In the genomic region with DNA sequence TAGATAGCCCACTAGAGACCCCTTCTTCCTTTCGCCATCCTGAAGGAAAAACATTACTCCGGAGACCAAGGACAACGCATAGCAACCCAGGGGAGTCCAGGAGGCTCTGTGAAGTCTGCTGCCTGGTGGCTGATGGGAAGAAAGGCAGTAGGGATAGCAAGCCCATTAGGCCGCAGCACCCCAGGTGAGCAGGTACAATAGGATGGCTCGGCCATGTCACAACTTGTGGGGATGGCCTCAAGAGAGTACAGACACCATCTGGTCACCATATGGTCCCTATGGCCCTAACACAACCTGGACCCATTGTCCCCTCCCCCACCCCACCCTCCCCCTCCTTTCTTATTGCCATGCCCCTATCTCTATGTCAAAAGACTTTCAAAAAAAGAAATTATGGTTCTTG, we compare ENCODE assay signal across 9 mouse cellular contexts. TPM values are rescaled to one million over a fixed set of nuclear protein-coding genes. Genes with fewer than 3 reads are reported as not detected.
DNase-seq lines count a peak whose midpoint lies in the region; ATAC-seq and TF ChIP-seq lines count a peak whose summit lies in the region.
"Had no signal": no experiment of that assay in that cellular context is flagged by ENCODE, and none has a peak within 500 bp of the region (broad histone marks: within the 10 kb centered on the region; RNA-seq: fewer than 3 reads in every experiment).

No protein-coding gene starts in this region.

- no peak overlapping the region for H3K9ac ChIP-seq in lung, postnatal 0 days (replicated peaks; ENCODE audit: low read depth)
- H3K9ac ChIP-seq in embryonic facial prominence, embryonic 14.5 days (ENCODE audit: low read depth, low read length): peak overlapping the region; percentile 27
- peak overlapping the region; percentile 25; the same call in 1 of the 2 replicates for H3K9ac ChIP-seq in intestine, embryonic 16.5 days (ENCODE audit: low read depth, low read length)
- no peak overlapping the region for H3K9ac ChIP-seq in stomach, embryonic 15.5 days

- WGBS in lung, postnatal 0 days: 64% methylated on average over 5 of the region's 5 CpGs
- WGBS in embryonic facial prominence, embryonic 14.5 days: 76% methylated on average over 5 of the region's 5 CpGs
- WGBS in intestine, embryonic 16.5 days: 70% methylated on average over 5 of the region's 5 CpGs
- 54% methylated on average over 5 of the region's 5 CpGs for WGBS in stomach, embryonic 15.5 days

- no peaks in the 10 kb centered on the region for H3K9me3 ChIP-seq in lung, postnatal 0 days (ENCODE audit: low read length)
- H3K9me3 ChIP-seq in embryonic facial prominence, embryonic 14.5 days (ENCODE audit: control insufficient read depth, low read length): no peaks in the 10 kb centered on the region
- H3K9me3 ChIP-seq in intestine, embryonic 16.5 days (ENCODE audit: control insufficient read depth, low read length): no peaks in the 10 kb centered on the region
- H3K9me3 ChIP-seq in stomach, embryonic 15.5 days: no peaks in the 10 kb centered on the region

- H3K27ac ChIP-seq in lung, postnatal 0 days (ENCODE audit: low read length): peak overlapping the region; percentile 84
- peak overlapping the region; percentile 77 for H3K27ac ChIP-seq in embryonic facial prominence, embryonic 14.5 days (replicated peaks; ENCODE audit: low read depth, low read length)
- H3K27ac ChIP-seq in intestine, embryonic 16.5 days (ENCODE audit: low read length): peak overlapping the region; percentile 86
- H3K27ac ChIP-seq in stomach, embryonic 15.5 days: peak overlapping the region; percentile 93

- H3K4me3 ChIP-seq in lung, postnatal 0 days (ENCODE audit: low read depth, low read length): 0 out of 2 replicates have a peak overlapping the region, but pooled peaks have one; percentile 17
- H3K4me3 ChIP-seq in embryonic facial prominence, embryonic 14.5 days (ENCODE audit: low read depth, low read length): no peak overlapping the region
- no peak overlapping the region for H3K4me3 ChIP-seq in intestine, embryonic 16.5 days (ENCODE audit: low read length)
- H3K4me3 ChIP-seq in stomach, embryonic 15.5 days (replicated peaks): peak overlapping the region; percentile 4; the same call in 1 of the 2 replicates

- TF ChIP-seq CTCF in lung, postnatal 0 days (IDR thresholded peaks at IDR 0.05): no peak

- H3K4me2 ChIP-seq in lung, postnatal 0 days (replicated peaks; ENCODE audit: low read depth, low read length): peak overlapping the region; percentile 38
- peak overlapping the region; percentile 43 for H3K4me2 ChIP-seq in embryonic facial prominence, embryonic 14.5 days (ENCODE audit: low read depth, low read length)
- peak overlapping the region; percentile 32; the same call in 1 of the 2 replicates for H3K4me2 ChIP-seq in intestine, embryonic 16.5 days (ENCODE audit: low read depth, low read length)
- H3K4me2 ChIP-seq in stomach, embryonic 15.5 days: peak overlapping the region; percentile 47

- H3K36me3 ChIP-seq in lung, postnatal 0 days (ENCODE audit: insufficient read depth, low read length): peaks cover 35% of the 10 kb centered on the region
- peaks cover 54% of the 10 kb centered on the region for H3K36me3 ChIP-seq in embryonic facial prominence, embryonic 14.5 days (ENCODE audit: control insufficient read depth, insufficient read depth, low read length)
- peaks cover 29% of the 10 kb centered on the region for H3K36me3 ChIP-seq in intestine, embryonic 16.5 days (ENCODE audit: control insufficient read depth, insufficient read depth, low read length)
- peaks cover 46% of the 10 kb centered on the region for H3K36me3 ChIP-seq in stomach, embryonic 15.5 days

- peaks cover 20% of the 10 kb centered on the region for H3K4me1 ChIP-seq in lung, postnatal 0 days (ENCODE audit: insufficient read depth, low read depth, low read length)
- H3K4me1 ChIP-seq in embryonic facial prominence, embryonic 14.5 days (ENCODE audit: control insufficient read depth, insufficient read depth, low read length): peaks cover 33% of the 10 kb centered on the region
- H3K4me1 ChIP-seq in intestine, embryonic 16.5 days (ENCODE audit: control insufficient read depth, insufficient read depth, low read length): peaks cover 36% of the 10 kb centered on the region
- peaks cover 42% of the 10 kb centered on the region for H3K4me1 ChIP-seq in stomach, embryonic 15.5 days

- no peak for TF ChIP-seq EP300 in lung, postnatal 0 days (IDR thresholded peaks at IDR 0.05)

- H3K27me3 ChIP-seq in lung, postnatal 0 days (replicated peaks; ENCODE audit: insufficient read depth, low read length): no peaks in the 10 kb centered on the region
- H3K27me3 ChIP-seq in embryonic facial prominence, embryonic 14.5 days (replicated peaks; ENCODE audit: control insufficient read depth, insufficient read depth, low read length): no peaks in the 10 kb centered on the region
- H3K27me3 ChIP-seq in intestine, embryonic 16.5 days (replicated peaks; ENCODE audit: control insufficient read depth, insufficient read depth, low read length): no peaks in the 10 kb centered on the region
- no peaks in the 10 kb centered on the region for H3K27me3 ChIP-seq in stomach, embryonic 15.5 days (replicated peaks)

- no peak for ATAC-seq in lung, postnatal 0 days
- no peak; the same call in 1 of the 2 replicates for ATAC-seq in embryonic facial prominence, embryonic 14.5 days (ENCODE audit: low read depth)
- ATAC-seq in intestine, embryonic 16.5 days: no peak
- ATAC-seq in stomach, embryonic 15.5 days (ENCODE audit: insufficient read depth, low FRiP score, low read depth): no peak

- no peak for DNase-seq in lung, postnatal 0 days (ENCODE audit: low spot score)
- no peak for DNase-seq in lung, postnatal 14 days
- no peak for DNase-seq in embryonic facial prominence, embryonic 14.5 days (ENCODE audit: low spot score)
- no peak for DNase-seq in adrenal gland, postnatal 10 days
- no peak for DNase-seq in layer of hippocampus, adult 18-20 months (ENCODE audit: low spot score in 2 of 2)

RNA-seq across cellular contexts. Expression of gene Smarcd2, which starts 4.9 kb away (rescaled TPM):
- polyA plus RNA-seq in lung, postnatal 0 days (2015; fragmentation: Nextera tagmentation; extraction: Ambion mirVana): 46.9 and 55.5 TPM in 2 replicates
- 87.6 and 102 TPM in 2 replicates for polyA plus RNA-seq in embryonic facial prominence, embryonic 14.5 days (2014; fragmentation: Nextera tagmentation; extraction: Ambion mirVana)
- polyA plus RNA-seq in intestine, embryonic 16.5 days (2015; fragmentation: Nextera tagmentation; extraction: Ambion mirVana): 48.1 and 49.7 TPM in 2 replicates
- polyA plus RNA-seq in stomach, embryonic 15.5 days (2015; fragmentation: Nextera tagmentation; extraction: Ambion mirVana): 70.2 and 78.3 TPM in 2 replicates
- total RNA-seq in adrenal gland, postnatal 10 days (2021): 10 to 100 TPM; 77.9 to 83.2 TPM
- total RNA-seq in layer of hippocampus, adult 18-20 months (2021): 10 to 100 TPM; 23.9 to 26.3 TPM

RNA-seq across cellular contexts. Expression of gene Tcam1, which starts 8.6 kb away (rescaled TPM):
- 0.06 and 0.07 TPM in 2 replicates for polyA plus RNA-seq in lung, postnatal 0 days (2015; fragmentation: Nextera tagmentation; extraction: Ambion mirVana)
- polyA plus RNA-seq in embryonic facial prominence, embryonic 14.5 days (2014; fragmentation: Nextera tagmentation; extraction: Ambion mirVana): 0.24 and 0.74 TPM in 2 replicates
- polyA plus RNA-seq in intestine, embryonic 16.5 days (2015; fragmentation: Nextera tagmentation; extraction: Ambion mirVana): 0.20 and 0.27 TPM in 2 replicates
- polyA plus RNA-seq in stomach, embryonic 15.5 days (2015; fragmentation: Nextera tagmentation; extraction: Ambion mirVana): 0.27 and 0.28 TPM in 2 replicates
- under 1 TPM; 0.15 to 0.33 TPM for total RNA-seq in adrenal gland, postnatal 10 days (2021)
- under 1 TPM; 0.13 to 0.15 TPM for total RNA-seq in layer of hippocampus, adult 18-20 months (2021)
- total RNA-seq: monocyte, adult 5-6 weeks had no signal

RNA-seq across cellular contexts. Expression of gene Psmc5, which starts 11.9 kb away (rescaled TPM):
- polyA plus RNA-seq in lung, postnatal 0 days (2015; fragmentation: Nextera tagmentation; extraction: Ambion mirVana): 150 and 153 TPM in 2 replicates
- 231 and 259 TPM in 2 replicates for polyA plus RNA-seq in embryonic facial prominence, embryonic 14.5 days (2014; fragmentation: Nextera tagmentation; extraction: Ambion mirVana)
- polyA plus RNA-seq in intestine, embryonic 16.5 days (2015; fragmentation: Nextera tagmentation; extraction: Ambion mirVana): 234 and 263 TPM in 2 replicates
- 242 and 266 TPM in 2 replicates for polyA plus RNA-seq in stomach, embryonic 15.5 days (2015; fragmentation: Nextera tagmentation; extraction: Ambion mirVana)
- 100 to 1,000 TPM; 121 to 129 TPM for total RNA-seq in adrenal gland, postnatal 10 days (2021)
- 100 to 1,000 TPM; 189 to 196 TPM for total RNA-seq in layer of hippocampus, adult 18-20 months (2021)

RNA-seq across cellular contexts. Expression of gene Ftsj3, which starts 12.0 kb away (rescaled TPM):
- 18.7 and 19.0 TPM in 2 replicates for polyA plus RNA-seq in lung, postnatal 0 days (2015; fragmentation: Nextera tagmentation; extraction: Ambion mirVana)
- polyA plus RNA-seq in embryonic facial prominence, embryonic 14.5 days (2014; fragmentation: Nextera tagmentation; extraction: Ambion mirVana): 47.9 and 58.1 TPM in 2 replicates
- polyA plus RNA-seq in intestine, embryonic 16.5 days (2015; fragmentation: Nextera tagmentation; extraction: Ambion mirVana): 42.9 and 50.8 TPM in 2 replicates
- 49.7 and 56.5 TPM in 2 replicates for polyA plus RNA-seq in stomach, embryonic 15.5 days (2015; fragmentation: Nextera tagmentation; extraction: Ambion mirVana)
- 10 to 100 TPM; 55.4 to 57.0 TPM for total RNA-seq in adrenal gland, postnatal 10 days (2021)
- 10 to 100 TPM; 26.2 to 31.1 TPM for total RNA-seq in layer of hippocampus, adult 18-20 months (2021)

RNA-seq across cellular contexts. Expression of gene Gh, which starts 33.8 kb away (rescaled TPM):
- not detected in 2 replicates for polyA plus RNA-seq in lung, postnatal 0 days (2015; fragmentation: Nextera tagmentation; extraction: Ambion mirVana)
- not detected in 2 replicates for polyA plus RNA-seq in embryonic facial prominence, embryonic 14.5 days (2014; fragmentation: Nextera tagmentation; extraction: Ambion mirVana)
- not detected in 2 replicates for polyA plus RNA-seq in intestine, embryonic 16.5 days (2015; fragmentation: Nextera tagmentation; extraction: Ambion mirVana)
- not detected in 2 replicates for polyA plus RNA-seq in stomach, embryonic 15.5 days (2015; fragmentation: Nextera tagmentation; extraction: Ambion mirVana)
- total RNA-seq in adrenal gland, postnatal 10 days (2021): not detected
- not detected for total RNA-seq in layer of hippocampus, adult 18-20 months (2021)
- total RNA-seq: monocyte, adult 5-6 weeks had no signal
- polyA plus RNA-seq: heart, embryonic 14.5 days had no signal

Comparison
In these comparisons a context has a peak if more than half of its experiments do, and no peak if none do; other contexts are left out.
1. H3K4me3 ChIP-seq: peak in lung, postnatal 0 days (single experiment) and stomach, embryonic 15.5 days (single experiment); none in embryonic facial prominence, embryonic 14.5 days (single experiment) and intestine, embryonic 16.5 days (single experiment).
2. H3K9ac ChIP-seq: peak in embryonic facial prominence, embryonic 14.5 days (single experiment) and intestine, embryonic 16.5 days (single experiment); none in lung, postnatal 0 days (single experiment) and stomach, embryonic 15.5 days (single experiment).
3. Peak in every context shown above with its lines, with median percentiles within 50 percentile points of each other: H3K27ac ChIP-seq and H3K4me2 ChIP-seq.